Mouse (Mus musculus) common myeloid progenitor, adult 5-6 weeks (primary cell): ENCODE results near the gene Nckap5l. TPM values are rescaled to one million over a fixed set of nuclear protein-coding genes. Genes with fewer than 3 reads are reported as not detected.

Experiments used
- ATAC-seq: replicated peaks from 2 replicates; pipeline ENCODE4 v1.8.0; 2016; ENCODE audit warnings: low read depth, mild to moderate bottlenecking, moderate TSS enrichment, inconsistent platforms; ENCODE audit not compliant: poor library complexity, severe bottlenecking
- total RNA-seq: library from RNA; stranded (forward); fragments of 200-1000, 187-1606 nt; gene quantifications from 2 replicates; pipeline ENCODE4 v1.2.3, GENCODE M21; 2017

Nckap5l gene
- total RNA-seq = 0.78 and 6.7 TPM in 2 replicates

- ATAC-seq = peak; percentile 96
These were observed at the start of gene Nckap5l for GRCm38 (mm10) chr15:99457606-99458401. TSS of gene Nckap5l (minus strand) at chr15:99457748.

- no peak for ATAC-seq
These were observed 48.0 kb upstream of the Nckap5l start for GRCm38 (mm10) chr15:99505324-99506095.

DNA sequence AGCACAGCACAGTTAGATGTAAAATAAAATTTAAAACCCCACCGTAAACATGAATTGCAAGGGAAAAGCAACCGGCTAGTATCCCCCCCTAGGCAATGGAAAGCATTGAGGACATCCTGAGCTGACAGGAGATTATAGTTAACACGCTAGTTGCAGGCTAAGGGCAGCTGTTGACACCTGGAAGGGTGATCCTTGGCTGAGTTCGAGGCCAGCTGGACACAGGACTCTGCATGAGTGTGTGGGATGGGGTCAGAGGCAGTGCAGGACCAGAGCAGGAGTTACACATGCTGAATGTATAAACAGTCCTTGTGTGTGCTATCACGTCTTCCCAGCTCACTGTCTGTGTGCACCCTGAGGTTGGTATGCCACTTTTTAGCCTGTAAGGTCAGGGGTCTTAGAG is 45.7 kb upstream of the Nckap5l start:
- ATAC-seq = no peak

GRCm38 (mm10) chr15:99502311-99502831 is 44.8 kb upstream of the Nckap5l start:
- ATAC-seq = no peak

- no peak for ATAC-seq
These were observed 44.0 kb upstream of the Nckap5l start for GRCm38 (mm10) chr15:99501292-99502260.

- no peak for ATAC-seq
These were observed 42.8 kb upstream of the Nckap5l start for GRCm38 (mm10) chr15:99500320-99500719.

DNA sequence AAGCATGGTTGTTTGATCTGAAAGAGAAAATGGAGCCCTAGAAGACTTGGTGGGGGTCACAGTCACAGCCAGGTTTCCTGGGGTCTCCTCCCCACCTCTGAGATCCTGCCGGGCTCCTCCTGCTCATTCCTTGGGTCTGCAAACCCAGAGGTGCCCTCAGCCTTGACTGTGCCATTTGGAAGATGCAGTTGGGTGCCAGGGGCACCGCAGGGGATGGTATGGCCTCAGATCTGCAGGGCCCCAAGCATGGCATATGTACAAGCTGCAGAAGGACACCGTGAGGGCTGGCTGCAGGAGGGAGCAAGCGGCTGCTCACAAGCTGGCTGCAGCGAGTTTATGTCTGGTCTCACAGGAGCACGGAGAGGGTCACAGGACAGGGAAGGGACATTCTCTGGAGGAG is 42.2 kb upstream of the Nckap5l start:
- no peak for ATAC-seq

DNA sequence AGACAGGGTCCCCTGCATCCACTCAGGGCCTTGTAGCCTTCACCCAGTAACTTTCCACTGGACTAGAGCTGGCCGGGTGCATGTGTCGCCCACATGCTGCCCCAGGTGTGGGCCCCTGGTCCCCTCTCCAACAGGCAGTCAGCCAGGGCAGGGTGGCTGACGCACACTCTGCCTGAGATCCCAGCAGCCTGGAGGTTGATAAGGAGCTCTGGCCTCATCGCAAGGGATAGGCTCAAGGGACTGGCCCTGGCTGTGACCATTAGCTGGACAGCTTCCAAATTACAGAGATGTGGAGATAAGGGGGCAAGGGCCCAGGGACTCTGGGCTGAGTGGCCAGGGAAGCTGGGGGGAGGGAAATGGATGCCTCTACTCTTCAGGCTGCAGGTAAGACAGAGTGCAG is 41.2 kb upstream of the Nckap5l start:
- no peak for ATAC-seq

- ATAC-seq = no peak
These were observed 40.8 kb upstream of the Nckap5l start for GRCm38 (mm10) chr15:99498356-99498755.

- ATAC-seq = peak; percentile 31
These were observed 40.1 kb upstream of the Nckap5l start for GRCm38 (mm10) chr15:99497527-99498242.

GRCm38 (mm10) chr15:99497061-99497460 is 39.5 kb upstream of the Nckap5l start:
- peak; percentile 70 for ATAC-seq

GRCm38 (mm10) chr15:99484745-99485144 is 27.2 kb upstream of the Nckap5l start:
- ATAC-seq = peak; percentile 39; the same call in 1 of the 2 replicates

- no peak for ATAC-seq
These were observed 18.3 kb upstream of the Nckap5l start for GRCm38 (mm10) chr15:99475814-99476213.

GRCm38 (mm10) chr15:99474576-99474926 is 17.0 kb upstream of the Nckap5l start, which contains the start of gene Bcdin3d:
TSS of gene Bcdin3d (minus strand) at chr15:99474730.
- ATAC-seq = peak; percentile 76

DNA sequence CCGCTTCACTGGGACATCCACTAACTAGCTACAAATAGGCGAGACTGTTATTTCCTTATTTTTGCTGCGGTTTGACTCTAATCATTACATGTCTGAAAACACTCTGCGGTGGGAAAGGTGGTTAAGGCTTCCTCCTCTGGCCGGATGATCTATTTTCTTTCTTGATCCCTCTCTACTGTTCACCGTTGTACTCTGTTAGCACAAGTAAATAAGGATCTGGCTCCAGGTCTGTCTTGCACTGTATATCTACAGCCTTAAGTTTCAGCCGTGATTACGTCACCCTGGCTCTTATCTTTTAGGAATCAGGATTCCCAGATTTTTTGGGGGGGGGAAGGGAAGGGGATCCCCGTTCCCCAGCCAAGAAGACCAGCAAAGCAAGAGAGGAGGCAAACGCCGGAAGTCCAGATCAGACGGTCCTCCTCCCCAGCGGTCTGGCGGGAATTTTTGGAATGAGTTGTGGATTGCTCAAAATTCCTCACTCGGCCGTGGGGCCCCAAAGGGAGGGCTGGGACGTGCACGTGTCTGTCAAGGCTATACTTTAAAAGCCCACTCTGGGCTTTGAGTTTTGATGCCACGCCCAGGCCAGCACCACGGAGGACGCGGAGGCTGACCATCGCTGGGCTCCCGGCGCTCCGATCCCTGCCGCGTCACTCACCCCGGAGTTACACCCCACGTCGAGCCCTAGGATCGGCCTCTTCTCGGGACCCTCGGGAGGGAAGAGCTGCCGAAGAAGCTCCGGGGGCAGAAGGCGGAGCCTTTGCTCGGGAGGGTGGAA is 16.4 kb upstream of the Nckap5l start:
- ATAC-seq = peak; percentile 60

- no peak for ATAC-seq
These were observed 15.4 kb upstream of the Nckap5l start for GRCm38 (mm10) chr15:99472972-99473371.

DNA sequence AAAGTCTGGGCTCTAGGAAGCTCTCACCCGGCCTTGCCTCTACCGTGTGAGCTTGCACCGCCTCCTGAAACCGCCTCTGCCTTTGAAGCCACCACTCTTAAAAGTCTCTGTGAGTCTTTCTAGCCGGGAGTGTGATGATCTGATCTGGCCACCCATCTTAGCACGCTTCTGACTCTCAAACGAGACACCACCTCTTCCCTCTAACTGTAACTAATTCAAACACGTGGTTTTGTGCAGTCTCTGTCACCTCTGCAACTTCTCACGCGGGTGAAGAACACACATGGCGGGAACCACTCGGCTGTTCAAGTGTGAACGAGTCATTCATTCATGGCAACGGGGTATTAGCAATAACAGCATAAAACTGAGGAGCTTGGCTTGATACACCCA is 14.1 kb upstream of the Nckap5l start:
- no peak for ATAC-seq

GRCm38 (mm10) chr15:99470971-99471676 is 13.6 kb upstream of the Nckap5l start:
- peak; percentile 30; the same call in 1 of the 2 replicates for ATAC-seq
